Mouse (Mus musculus) thymus, postnatal 4 days (tissue): ENCODE measurements around the gene Izumo1r.

Experiments
- DNase-seq: peaks from one replicate; pipeline ENCODE4 v3.0.0; 2021

Gene Izumo1r

DNA sequence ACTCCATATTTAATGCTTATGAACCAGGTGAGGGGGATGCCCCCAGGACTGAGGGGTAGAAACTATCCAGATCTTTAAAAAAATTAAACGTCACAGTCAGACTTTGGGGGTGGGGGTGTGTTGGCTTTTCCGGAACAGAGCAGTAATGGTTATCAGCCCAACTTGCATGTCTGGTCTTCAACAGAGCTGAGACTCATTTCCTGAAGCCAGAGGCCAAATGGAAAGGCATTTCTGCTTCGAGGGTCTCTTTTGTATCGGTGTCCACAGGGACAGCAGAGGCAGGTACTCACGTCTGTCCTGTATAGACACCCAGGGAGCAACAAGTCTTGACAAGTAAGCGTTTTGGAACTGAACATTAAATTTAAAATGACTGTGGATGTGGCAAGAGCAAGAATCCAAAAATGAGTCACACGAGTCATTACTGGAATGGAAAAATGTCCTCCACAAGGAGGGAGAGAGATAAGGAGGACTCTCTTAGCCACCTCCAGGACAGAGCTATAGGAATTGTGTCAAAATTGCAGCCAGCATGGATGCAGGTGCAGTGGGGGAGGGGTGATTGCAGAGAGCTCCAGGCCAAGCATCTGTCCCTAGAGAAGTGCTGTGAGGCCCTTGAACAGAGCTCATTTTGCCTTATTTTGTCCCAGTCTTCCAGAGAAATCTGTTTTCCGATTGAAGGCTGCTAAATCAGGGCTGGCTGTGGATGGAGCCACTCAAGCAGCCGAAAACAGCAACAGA is 1.2 kb upstream of the Izumo1r start:
- DNase-seq: peak; percentile 74

DNA sequence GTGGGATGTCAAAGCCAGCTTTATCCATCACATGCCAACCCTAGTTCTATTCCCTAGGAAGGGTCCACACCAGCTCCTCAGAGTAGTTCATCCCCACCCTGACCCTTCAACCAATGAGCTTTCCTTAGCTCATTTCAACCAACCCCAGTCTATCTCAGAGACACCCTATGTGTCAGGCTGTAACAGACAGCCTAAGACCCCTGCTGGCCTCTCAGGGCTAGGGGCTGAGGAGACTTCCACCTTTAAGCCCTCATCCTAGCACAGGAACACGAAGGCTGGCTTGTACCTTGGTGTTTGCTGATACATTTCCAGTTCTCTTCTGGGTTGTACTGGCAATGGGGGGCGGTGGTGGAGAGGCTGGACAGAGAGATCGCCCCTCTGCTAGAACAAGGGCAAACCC is 743 bp downstream of the Izumo1r start:
- peak; percentile 53 for DNase-seq

GRCm38 (mm10) chr9:14902416-14902815 is 1.3 kb downstream of the Izumo1r start:
- DNase-seq: peak; percentile 34

DNA sequence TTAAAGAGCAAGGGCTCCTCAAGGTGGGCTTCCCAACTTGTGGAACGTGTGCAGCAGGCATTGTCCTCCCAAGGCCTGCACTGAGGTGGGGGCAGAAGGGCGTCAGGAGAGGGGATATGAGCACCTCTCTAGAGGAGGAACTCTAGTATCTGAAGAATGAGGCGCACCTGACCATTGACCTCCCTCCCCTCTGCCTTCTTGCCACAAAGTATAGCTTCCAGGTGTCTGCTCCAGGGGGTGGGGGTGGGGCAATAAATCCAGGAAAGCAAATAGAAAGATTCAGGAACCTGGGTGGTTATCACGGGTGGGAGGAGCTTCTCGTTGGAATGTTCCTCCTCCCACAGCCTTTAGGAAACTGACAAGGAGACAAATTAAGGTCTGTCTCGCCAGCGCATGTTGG is 2.0 kb downstream of the Izumo1r start:
- no peak for DNase-seq

DNA sequence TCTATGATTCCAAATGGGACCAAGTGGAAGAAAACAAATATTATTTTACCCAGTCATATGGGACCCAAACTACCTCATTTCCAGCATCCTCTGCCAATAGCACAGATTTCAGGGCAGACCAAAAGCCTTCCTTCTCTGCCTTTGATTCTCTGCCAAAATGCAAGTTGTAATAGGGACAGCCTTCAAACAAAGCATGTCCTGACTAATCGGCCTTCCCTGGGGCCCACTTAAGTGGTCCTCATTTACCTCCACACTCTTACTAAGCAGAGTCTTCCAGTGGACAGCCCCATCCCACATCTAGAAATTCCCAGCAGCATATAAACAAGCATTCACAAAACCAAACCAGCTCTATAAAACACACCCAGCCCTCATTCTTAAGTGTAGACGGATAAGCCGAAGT is 6.6 kb downstream of the Izumo1r start:
- peak; percentile 2 for DNase-seq

DNA sequence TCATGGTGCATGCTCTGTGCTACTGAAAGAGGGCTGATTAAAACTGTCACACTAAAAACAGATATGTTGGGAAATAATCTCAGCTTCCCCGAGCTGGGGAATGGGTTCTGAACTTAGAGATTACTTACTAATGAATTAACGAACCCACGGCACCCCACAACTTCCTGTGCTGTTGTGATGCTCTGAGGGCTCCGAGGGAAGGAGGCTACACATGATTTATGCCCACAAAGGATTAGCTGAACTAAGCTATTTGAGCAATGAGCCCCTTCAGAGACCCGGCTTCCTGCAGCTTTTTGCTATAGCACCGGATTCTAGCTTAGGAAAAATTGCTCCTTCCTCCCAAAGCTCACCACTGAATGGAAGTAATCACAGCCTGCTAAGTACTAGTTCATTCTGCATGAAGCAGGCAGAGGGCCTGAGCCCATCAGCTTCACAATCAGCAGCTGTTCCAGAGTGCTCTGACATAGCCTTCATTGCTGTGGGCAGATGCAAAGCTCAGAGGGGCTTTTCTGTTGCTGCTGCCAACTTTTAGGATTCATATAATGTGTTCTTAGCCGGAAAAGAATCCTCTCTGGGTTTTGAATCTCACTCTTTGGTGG is 8.4 kb downstream of the Izumo1r start:
- DNase-seq: peak; percentile 7

GRCm38 (mm10) chr9:14894628-14895027 is 9.1 kb downstream of the Izumo1r start:
- DNase-seq: peak; percentile 53

DNA sequence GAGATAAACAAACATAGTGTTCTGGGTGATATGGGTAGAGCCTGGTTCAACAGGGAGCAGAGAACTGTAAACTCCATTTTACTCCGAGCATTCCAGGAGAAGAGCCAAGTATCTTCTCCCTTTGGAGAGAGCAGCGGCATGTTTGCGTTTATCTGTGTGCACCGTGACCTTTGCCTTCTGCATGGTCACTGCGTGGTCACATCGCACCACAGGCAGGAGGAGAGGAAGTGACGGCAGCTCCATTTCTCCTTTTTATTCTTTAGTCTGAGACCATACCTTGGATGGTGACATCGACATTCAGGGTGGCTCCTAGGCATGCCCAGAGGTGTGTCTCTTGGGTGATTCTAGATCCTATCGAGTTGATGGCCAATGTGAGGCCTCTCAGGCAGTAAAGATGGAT is 10.4 kb downstream of the Izumo1r start:
- peak; percentile 4 for DNase-seq

- DNase-seq: peak; percentile 4
Measured at GRCm38 (mm10) chr9:14891891-14892290, 11.9 kb downstream of the Izumo1r start.

DNA sequence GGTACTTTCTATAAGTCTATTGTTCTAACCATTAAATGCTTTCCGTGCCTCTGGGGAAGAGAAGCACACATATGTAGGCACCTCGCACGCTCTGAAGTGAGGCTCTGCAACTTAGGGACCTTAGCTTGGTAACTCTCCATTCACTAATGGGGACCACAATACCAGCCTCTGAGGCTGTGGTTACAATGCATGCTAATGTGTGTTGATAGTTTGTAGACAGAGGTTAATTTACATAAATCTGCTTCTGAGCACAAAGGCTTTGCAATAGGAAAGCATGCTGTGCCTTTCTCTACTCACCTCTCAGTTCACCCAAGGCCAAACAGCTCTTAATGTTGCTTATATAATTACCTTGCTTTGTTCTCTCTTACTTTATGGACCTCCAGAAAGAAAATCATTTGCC is 13.1 kb downstream of the Izumo1r start:
- peak; percentile 2 for DNase-seq

DNA sequence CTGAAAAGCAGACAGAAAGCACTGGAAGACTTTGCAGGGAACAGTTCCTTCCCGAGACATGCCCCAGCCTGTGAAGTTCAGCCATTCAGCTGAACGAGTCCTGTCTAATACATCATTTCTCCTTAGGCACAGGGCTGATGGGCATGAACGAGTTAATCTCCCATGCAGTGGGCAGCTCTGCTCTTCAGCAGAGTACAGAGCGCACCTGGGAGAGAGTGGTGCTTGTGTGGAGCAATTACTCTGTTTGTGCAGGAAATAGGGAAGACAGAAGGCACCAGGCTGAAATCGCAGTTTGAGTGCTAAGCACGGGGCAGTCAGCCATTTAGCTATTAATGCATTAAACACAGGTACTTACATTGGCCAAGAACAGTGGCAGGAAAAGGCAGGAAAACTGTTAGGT is 15.1 kb downstream of the Izumo1r start:
- DNase-seq: no peak

DNA sequence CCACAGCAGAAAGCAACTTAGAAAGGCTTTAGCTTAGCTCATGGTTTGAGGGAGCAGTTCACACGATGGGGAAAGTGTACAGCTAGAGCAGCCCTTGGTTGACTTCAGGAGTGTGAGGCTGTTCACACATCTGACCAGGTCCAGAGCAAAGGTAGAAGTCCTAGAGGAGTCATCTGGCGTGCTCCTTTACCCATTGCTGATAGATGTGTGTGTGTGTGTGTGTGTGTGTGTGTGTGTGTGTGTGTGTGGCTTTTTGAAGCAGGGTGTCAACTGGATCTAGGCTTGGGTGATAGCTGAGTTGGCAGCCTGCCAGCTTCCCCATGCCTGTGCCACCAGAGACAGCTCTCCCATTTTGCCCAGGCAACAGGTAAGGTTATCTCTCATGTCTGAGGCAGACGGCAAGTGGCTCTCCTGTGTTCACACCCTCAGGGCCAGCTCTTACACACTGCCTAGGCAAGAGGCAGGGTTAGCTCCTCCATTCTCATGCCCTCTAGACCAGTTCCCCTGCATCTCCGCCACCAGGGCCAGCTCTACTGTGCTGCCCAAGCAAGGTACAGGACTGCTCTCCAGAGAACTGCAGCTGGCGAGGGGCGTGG is 15.9 kb downstream of the Izumo1r start:
- no peak for DNase-seq

GRCm38 (mm10) chr9:14885954-14886353 is 17.8 kb downstream of the Izumo1r start:
- DNase-seq: no peak

DNA sequence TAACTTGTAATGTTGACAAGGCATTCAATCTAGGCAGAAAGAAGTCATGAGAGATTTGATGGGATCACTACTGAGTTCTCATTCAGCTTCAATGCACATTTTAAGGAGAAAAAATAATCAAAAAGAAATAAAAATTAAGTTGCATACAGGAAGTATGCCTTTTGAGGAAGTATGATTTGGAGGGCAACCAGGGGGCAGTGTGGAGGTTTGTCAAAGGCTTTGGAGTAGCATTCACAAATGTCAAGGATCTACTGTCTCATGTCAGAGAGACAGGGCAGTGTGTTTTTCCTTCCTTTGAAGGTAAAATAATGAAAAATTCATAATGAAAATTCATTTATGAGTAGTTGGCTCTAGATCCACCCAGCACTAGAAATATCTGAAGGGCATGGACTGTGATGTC is 18.6 kb downstream of the Izumo1r start:
- DNase-seq: peak; percentile 76

DNA sequence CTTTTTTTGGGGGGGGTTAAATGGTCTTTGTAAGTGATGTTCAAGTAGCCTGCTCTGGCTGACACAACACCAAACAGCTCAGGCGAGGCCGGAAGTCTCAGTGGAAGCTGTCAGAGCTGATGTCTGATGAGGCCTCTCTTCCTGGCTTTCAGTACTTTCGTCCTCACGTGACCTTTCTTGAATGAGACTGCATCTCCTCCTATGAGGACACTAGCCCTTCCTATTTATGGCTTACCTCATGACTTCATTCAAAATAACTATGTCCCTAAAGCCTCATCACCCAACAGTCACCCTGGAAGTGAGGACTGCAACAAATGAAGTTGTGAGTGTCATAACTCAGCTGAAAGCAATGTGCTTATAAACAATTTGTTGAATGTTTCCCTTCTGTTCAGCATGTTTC is 19.1 kb downstream of the Izumo1r start:
- DNase-seq: no peak

DNA sequence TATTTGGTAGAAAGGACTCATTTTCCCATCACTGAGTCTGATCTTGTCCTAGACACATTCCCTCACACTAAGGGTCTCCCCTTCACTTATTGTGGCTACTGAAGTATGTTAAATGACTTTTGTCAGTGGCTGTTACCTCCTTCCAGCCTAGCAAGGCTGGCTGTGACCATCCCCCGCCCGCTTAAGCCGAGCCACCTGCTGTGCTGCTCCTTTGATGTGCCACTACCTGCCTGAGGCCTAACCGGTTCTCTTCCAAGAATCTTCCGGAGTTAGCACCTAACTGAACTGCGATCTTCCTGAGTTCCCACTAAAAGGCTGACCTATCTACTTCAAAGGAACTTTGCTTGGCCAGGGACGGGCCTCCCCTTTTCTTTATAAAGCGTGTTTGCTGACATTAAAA is 27.2 kb downstream of the Izumo1r start:
- peak; percentile 58 for DNase-seq

- DNase-seq: no peak
Measured at GRCm38 (mm10) chr9:14875743-14876507, 27.8 kb downstream of the Izumo1r start.

- DNase-seq: peak; percentile 11
Measured at GRCm38 (mm10) chr9:14872181-14872930, 31.4 kb downstream of the Izumo1r start.

DNA sequence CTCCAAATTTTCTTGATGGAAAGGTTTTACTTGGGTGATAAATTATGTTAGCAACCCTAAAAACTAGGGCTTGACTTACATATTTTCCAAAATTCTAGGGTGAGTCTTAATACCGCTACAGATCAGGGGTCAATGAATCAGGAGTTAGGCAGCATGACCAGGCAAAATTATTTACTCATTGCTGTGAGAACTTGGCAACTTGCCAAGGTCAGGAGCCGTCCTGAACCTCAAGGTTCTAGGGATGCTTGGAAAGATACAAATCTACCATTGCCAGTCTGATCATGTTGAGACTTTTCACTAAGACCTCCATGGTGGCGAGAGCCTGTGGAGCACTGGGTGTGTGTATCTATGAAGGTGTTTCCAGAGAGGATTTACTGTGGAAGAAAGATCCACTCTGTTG is 32.2 kb downstream of the Izumo1r start:
- DNase-seq: no peak

GRCm38 (mm10) chr9:14870802-14871201 is 32.9 kb downstream of the Izumo1r start:
- peak; percentile 3 for DNase-seq

DNA sequence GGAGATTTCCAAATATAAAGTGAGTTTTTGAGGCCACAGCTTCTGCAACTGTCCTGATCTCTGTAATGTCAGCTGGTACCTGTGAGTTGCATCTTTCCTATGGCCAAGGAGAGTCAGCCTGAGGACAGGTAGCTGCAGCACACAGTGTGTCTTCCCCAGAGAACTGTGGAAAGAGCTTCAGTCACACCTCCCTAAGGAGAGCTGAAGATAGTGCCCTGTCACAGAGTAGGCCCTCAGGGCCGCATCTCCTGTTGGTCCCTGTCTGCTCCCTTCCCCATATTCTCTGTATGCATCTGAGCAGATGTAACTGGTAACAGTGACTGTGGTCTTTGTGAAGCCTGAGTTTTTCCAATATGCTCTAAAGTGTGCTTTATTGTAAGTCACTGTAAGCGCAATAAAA is 33.4 kb downstream of the Izumo1r start:
- DNase-seq: peak; percentile 2

DNA sequence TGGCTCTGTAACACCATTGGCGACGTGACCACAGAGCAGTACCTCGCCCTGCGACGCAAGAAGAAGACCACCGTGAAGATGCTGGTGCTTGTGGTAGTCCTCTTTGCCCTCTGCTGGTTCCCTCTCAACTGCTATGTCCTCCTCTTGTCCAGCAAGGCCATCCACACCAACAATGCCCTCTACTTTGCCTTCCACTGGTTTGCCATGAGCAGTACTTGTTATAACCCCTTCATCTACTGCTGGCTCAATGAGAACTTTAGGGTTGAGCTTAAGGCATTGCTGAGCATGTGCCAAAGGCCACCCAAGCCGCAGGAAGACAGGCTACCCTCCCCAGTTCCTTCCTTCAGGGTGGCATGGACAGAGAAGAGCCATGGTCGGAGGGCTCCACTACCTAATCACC is 35.4 kb downstream of the Izumo1r start:
- DNase-seq: peak; percentile 8

GRCm38 (mm10) chr9:14866957-14867356 is 36.8 kb downstream of the Izumo1r start:
- peak; percentile 88 for DNase-seq
